Mouse (Mus musculus) skeletal muscle tissue, adult 2 months (tissue): ENCODE results near the gene Cldn2.

Source experiments
- DNase-seq: peaks from one replicate; pipeline ENCODE4 v3.0.0-alpha.2; 2012; ENCODE audit warnings: low read depth, low spot score

Cldn2 gene

GRCm38 (mm10) chrX:139807391-139807790 lies 6.8 kb downstream of the Cldn2 start:
- DNase-seq = peak; percentile 18

- DNase-seq = no peak
Measured at GRCm38 (mm10) chrX:139808085-139808484, 7.5 kb downstream of the Cldn2 start.

GRCm38 (mm10) chrX:139808501-139808900 lies 7.9 kb downstream of the Cldn2 start:
- no peak for DNase-seq

GRCm38 (mm10) chrX:139812636-139813298 lies 12.1 kb downstream of the Cldn2 start:
- DNase-seq = no peak

GRCm38 (mm10) chrX:139813299-139814002 lies 12.8 kb downstream of the Cldn2 start:
- DNase-seq = no peak

GRCm38 (mm10) chrX:139814018-139814635 lies 13.5 kb downstream of the Cldn2 start:
- DNase-seq = no peak

GRCm38 (mm10) chrX:139815201-139815600 lies 14.6 kb downstream of the Cldn2 start:
- no peak for DNase-seq

GRCm38 (mm10) chrX:139825402-139825801 lies 24.8 kb downstream of the Cldn2 start:
- no peak for DNase-seq

- no peak for DNase-seq
Measured at GRCm38 (mm10) chrX:139826926-139827325, 26.3 kb downstream of the Cldn2 start.

GRCm38 (mm10) chrX:139828363-139829092 lies 27.9 kb downstream of the Cldn2 start:
- no peak for DNase-seq

- no peak for DNase-seq
Measured at GRCm38 (mm10) chrX:139832464-139832863, 31.8 kb downstream of the Cldn2 start.

GRCm38 (mm10) chrX:139839057-139839456 lies 38.4 kb downstream of the Cldn2 start:
- DNase-seq = no peak

- no peak for DNase-seq
Measured at GRCm38 (mm10) chrX:139841091-139841490, 40.5 kb downstream of the Cldn2 start.

- no peak for DNase-seq
Measured at GRCm38 (mm10) chrX:139854795-139855194, 54.2 kb downstream of the Cldn2 start.

- no peak for DNase-seq
Measured at GRCm38 (mm10) chrX:139859402-139859801, 58.8 kb downstream of the Cldn2 start.
